Mouse (Mus musculus): ENCODE results near the gene Efcab8. TPM values are rescaled to one million over a fixed set of nuclear protein-coding genes. Genes with fewer than 3 reads are reported as not detected.
"Not testable (repeated sequence)": the region's sequence is repeated elsewhere in the genome, so short reads cannot be mapped to it uniquely, and the experiment has no call there.

Efcab8 gene
- polyA plus RNA-seq, 1 experiment = 0.01 TPM

DNA sequence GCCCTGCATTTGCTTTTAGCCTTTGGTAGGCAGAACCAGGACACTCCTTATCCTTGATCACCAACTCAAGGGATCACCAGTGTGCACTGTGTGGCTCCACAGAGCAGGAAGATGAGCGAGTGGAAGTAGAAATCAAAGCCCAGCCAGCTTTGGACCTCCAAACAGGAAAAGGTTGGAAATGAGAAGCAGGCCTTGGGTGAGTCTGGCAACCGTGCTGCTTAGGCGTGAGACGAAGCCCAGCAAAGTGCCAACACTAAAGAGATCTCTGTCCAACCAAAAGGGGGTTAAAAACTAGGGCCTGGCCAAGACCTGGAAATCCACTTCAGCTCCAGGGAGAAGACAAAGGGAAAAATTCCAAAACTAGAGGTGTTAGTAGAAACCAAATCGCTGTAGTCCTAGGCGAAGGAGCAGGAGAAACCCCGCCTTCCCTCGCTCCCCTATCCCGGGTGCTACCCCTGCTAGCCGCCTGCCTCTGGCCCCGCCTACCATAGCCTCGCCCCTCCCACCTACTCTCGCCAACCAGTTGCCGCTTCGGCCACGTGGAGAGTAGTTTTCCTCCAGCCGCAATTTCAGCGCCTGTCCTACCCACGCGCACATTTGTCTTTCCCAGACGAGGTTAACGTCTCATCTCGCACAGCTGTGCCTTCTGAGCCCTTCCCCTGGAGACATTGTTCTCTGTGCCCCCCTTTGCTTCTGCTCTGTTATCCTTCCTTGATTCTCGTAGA is 931 bp upstream of the Efcab8 start:
- no peak overlapping the region for H3ac ChIP-seq (ENCODE audit: control insufficient read depth, insufficient read length, low read depth)
- no peaks in the 10 kb centered on the region for H3K27me3 ChIP-seq (ENCODE audit: control insufficient read depth, insufficient read depth, insufficient read length)
- no peak overlapping the region for H3K4me3 ChIP-seq (ENCODE audit: insufficient read depth, poor library complexity, severe bottlenecking)
- peaks cover 12% of the 10 kb centered on the region for H3K36me3 ChIP-seq (ENCODE audit: control insufficient read depth, insufficient read depth)
- TF ChIP-seq USF1 (IDR thresholded peaks at IDR 0.05; ENCODE audit: low read depth) (no peak), MYOD1 (IDR thresholded peaks at IDR 0.05; ENCODE audit: control insufficient read depth, insufficient read length, low read depth) (no peak), MYOG (IDR thresholded peaks at IDR 0.05; ENCODE audit: control insufficient read depth, extremely low read depth, insufficient read length) (no peak)
- H3K79me3 ChIP-seq (ENCODE audit: low read depth) = no peaks in the 10 kb centered on the region
- H3K79me2 ChIP-seq (ENCODE audit: control insufficient read depth, insufficient read depth) = no peaks in the 10 kb centered on the region

DNA sequence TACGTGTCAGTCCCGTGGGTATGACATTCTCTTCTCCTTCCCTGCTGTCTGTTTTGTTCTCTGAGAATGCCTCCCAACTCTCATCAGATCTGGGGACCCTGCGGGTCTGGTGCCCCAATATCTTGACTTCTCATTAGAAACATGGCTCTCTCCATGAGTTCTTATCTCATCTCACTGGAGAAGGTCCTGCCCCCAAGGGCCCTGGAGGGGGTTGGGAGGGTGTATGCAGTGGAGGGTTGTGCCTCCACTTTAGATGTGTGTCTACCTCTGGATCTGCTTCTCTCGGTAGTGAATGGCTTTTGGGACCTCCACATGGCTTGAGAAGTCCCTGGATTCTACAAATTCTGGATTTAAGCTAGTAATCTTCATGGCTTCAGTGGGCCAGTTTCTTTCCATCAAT is 1.4 kb downstream of the Efcab8 start:
- Histone ChIP-seq H3K36me3 (ENCODE audit: control insufficient read depth, insufficient read depth) (peaks cover 6% of the 10 kb centered on the region), H3K4me3 (ENCODE audit: insufficient read depth, poor library complexity, severe bottlenecking) (no peak overlapping the region), H3K27me3 (ENCODE audit: control insufficient read depth, insufficient read depth, insufficient read length) (no peaks in the 10 kb centered on the region), H3K79me3 (ENCODE audit: low read depth) (no peaks in the 10 kb centered on the region), H3K79me2 (ENCODE audit: control insufficient read depth, insufficient read depth) (no peaks in the 10 kb centered on the region), H3ac (ENCODE audit: control insufficient read depth, insufficient read length, low read depth) (no peak overlapping the region)
- TF ChIP-seq FOSL1 (IDR thresholded peaks at IDR 0.05; ENCODE audit: insufficient read depth, low read length, poor library complexity, severe bottlenecking) = no peak
- TF ChIP-seq CTCF (IDR thresholded peaks at IDR 0.05; ENCODE audit: control insufficient read depth, insufficient read depth, insufficient read length) = no peak
- TF ChIP-seq MYOD1 (IDR thresholded peaks at IDR 0.05; ENCODE audit: control insufficient read depth, insufficient read length, low read depth) = no peak
- TF ChIP-seq USF1 (IDR thresholded peaks at IDR 0.05; ENCODE audit: low read depth) = no peak
- TF ChIP-seq MAX (IDR thresholded peaks at IDR 0.05) = no peak
- no peak for TF ChIP-seq MYOG (IDR thresholded peaks at IDR 0.05; ENCODE audit: control insufficient read depth, extremely low read depth, insufficient read length)
- TF ChIP-seq CEBPB (IDR thresholded peaks at IDR 0.05; ENCODE audit: low read depth) = no peak

DNA sequence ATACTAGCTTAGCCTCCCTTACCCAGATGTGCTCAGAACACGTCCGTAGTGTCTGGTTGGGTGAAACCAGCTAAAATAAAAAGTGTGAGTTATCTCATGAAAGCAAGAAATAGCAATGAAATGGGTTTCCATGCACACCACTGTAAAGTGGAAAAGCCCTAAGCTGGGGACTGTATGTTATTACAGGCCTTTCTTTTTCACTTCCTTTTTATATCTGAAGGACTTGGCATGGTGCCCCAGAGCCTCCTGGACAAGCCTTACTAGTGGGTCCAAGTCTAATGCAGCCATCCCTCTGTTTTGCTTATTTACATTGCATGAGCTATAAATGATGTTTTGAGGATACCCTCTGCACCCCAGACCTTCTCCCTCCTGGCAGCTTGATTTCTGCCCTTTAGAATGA is 4.9 kb downstream of the Efcab8 start:
- H3K79me2 ChIP-seq (ENCODE audit: control insufficient read depth, insufficient read depth) = no peaks in the 10 kb centered on the region
- no peak for TF ChIP-seq FOSL1 (IDR thresholded peaks at IDR 0.05; ENCODE audit: insufficient read depth, low read length, poor library complexity, severe bottlenecking)
- TF ChIP-seq MYOG (IDR thresholded peaks at IDR 0.05; ENCODE audit: control insufficient read depth, extremely low read depth, insufficient read length) = no peak
- no peak for TF ChIP-seq CTCF (IDR thresholded peaks at IDR 0.05; ENCODE audit: control insufficient read depth, insufficient read depth, insufficient read length)
- no peak for TF ChIP-seq USF1 (IDR thresholded peaks at IDR 0.05; ENCODE audit: low read depth)
- no peak for TF ChIP-seq MAX (IDR thresholded peaks at IDR 0.05)
- no peak overlapping the region for H3ac ChIP-seq (ENCODE audit: control insufficient read depth, insufficient read length, low read depth)
- no peak overlapping the region for H3K4me3 ChIP-seq (ENCODE audit: insufficient read depth, poor library complexity, severe bottlenecking)
- no peaks in the 10 kb centered on the region for H3K27me3 ChIP-seq (ENCODE audit: control insufficient read depth, insufficient read depth, insufficient read length)
- no peaks in the 10 kb centered on the region for H3K36me3 ChIP-seq (ENCODE audit: control insufficient read depth, insufficient read depth)
- H3K79me3 ChIP-seq (ENCODE audit: low read depth) = no peaks in the 10 kb centered on the region

DNA sequence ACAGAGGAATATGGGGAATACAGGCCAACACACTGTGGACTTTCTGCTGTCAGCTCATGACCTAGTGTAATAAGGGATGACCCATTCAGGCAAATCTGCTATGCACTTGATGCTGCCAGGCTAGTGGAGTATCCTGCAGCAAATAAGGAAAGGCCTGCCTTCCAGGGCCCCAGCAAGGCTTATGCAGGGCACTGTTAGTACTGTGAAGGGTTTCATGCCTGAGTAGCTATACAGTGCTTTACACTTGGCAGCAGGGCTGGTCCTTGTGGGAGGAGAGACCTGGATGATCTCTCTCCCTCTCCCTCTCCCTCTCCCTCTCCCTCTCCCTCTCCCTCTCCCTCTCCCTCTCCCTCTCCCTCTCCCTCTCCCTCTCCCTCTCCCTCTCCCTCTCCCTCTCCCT is 13.6 kb downstream of the Efcab8 start:
- Histone ChIP-seq H3K27me3 (ENCODE audit: control insufficient read depth, insufficient read depth, insufficient read length) (no peaks in the 10 kb centered on the region), H3K79me2 (ENCODE audit: control insufficient read depth, insufficient read depth) (no peaks in the 10 kb centered on the region), H3K79me3 (ENCODE audit: low read depth) (no peaks in the 10 kb centered on the region), H3K4me3 (ENCODE audit: insufficient read depth, poor library complexity, severe bottlenecking) (no peak overlapping the region), H3K36me3 (ENCODE audit: control insufficient read depth, insufficient read depth) (no peaks in the 10 kb centered on the region), H3ac (ENCODE audit: control insufficient read depth, insufficient read length, low read depth) (no peak overlapping the region)
- TF ChIP-seq USF1 (IDR thresholded peaks at IDR 0.05; ENCODE audit: low read depth) = no peak
- TF ChIP-seq FOSL1 (IDR thresholded peaks at IDR 0.05; ENCODE audit: insufficient read depth, low read length, poor library complexity, severe bottlenecking) = no peak
- no peak for TF ChIP-seq MYOG (IDR thresholded peaks at IDR 0.05; ENCODE audit: control insufficient read depth, extremely low read depth, insufficient read length)
- no peak for TF ChIP-seq MAX (IDR thresholded peaks at IDR 0.05)
- no peak for TF ChIP-seq MYOD1 (IDR thresholded peaks at IDR 0.05; ENCODE audit: control insufficient read depth, insufficient read length, low read depth)
- TF ChIP-seq CEBPB (IDR thresholded peaks at IDR 0.05; ENCODE audit: low read depth) = no peak
- no peak for TF ChIP-seq CTCF (IDR thresholded peaks at IDR 0.05; ENCODE audit: control insufficient read depth, insufficient read depth, insufficient read length)

DNA sequence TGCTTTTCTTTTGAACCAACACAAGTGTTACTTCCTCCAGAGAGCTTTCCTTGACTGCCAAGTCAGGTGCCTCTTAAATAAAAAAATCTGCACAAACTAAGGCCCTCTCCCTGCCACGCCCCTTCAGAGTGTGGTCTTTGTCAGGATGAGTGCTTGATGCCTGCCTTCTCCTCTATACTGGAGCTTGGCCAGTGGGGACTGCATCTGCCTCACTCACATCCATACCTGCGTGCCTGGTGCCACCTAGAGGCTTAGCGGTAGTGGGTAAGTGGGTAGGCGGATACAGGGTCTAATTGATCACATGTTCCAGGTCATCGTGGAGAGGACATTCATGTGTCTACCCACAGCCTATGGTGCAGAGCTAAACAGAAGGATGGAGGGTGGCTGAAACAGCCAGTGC is 15.4 kb downstream of the Efcab8 start:
- no peaks in the 10 kb centered on the region for H3K36me3 ChIP-seq (ENCODE audit: control insufficient read depth, insufficient read depth)
- no peak overlapping the region for H3K4me3 ChIP-seq (ENCODE audit: insufficient read depth, poor library complexity, severe bottlenecking)
- no peaks in the 10 kb centered on the region for H3K27me3 ChIP-seq (ENCODE audit: control insufficient read depth, insufficient read depth, insufficient read length)
- H3K79me2 ChIP-seq (ENCODE audit: control insufficient read depth, insufficient read depth) = no peaks in the 10 kb centered on the region
- H3K79me3 ChIP-seq (ENCODE audit: low read depth) = no peaks in the 10 kb centered on the region
- TF ChIP-seq MAX (IDR thresholded peaks at IDR 0.05) = no peak
- TF ChIP-seq CTCF (IDR thresholded peaks at IDR 0.05; ENCODE audit: control insufficient read depth, insufficient read depth, insufficient read length) = no peak
- no peak for TF ChIP-seq MYOG (IDR thresholded peaks at IDR 0.05; ENCODE audit: control insufficient read depth, extremely low read depth, insufficient read length)
- no peak overlapping the region for H3ac ChIP-seq (ENCODE audit: control insufficient read depth, insufficient read length, low read depth)

DNA sequence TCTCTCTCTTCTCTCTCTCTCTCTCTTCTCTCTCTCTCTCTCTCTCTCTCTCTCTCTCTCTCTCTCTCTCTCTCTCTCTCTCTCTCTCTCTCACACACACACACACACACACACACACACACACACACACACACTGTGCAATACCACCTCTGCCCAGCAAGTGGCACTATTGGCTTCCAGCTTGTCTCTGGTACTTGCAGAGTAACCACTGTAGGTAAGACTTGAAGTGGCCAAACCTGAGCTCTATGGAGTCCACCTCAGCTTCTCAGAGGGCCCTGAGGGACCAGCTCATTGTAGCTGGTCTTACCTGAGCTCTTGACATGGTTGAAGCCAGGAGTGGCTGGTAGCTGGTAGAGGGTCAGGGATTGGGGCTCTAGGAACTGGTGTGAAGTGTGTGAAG is 27.7 kb downstream of the Efcab8 start:
- not testable (repeated sequence) for H3K79me3 ChIP-seq (ENCODE audit: low read depth)
- H3K27me3 ChIP-seq (ENCODE audit: control insufficient read depth, insufficient read depth, insufficient read length) = peaks cover 14% of the 10 kb centered on the region

More for the DNA sequence above, 27.7 kb downstream of the Efcab8 start:
- H3K79me2 ChIP-seq (ENCODE audit: control insufficient read depth, insufficient read depth); H3ac ChIP-seq (ENCODE audit: control insufficient read depth, insufficient read length, low read depth); H3K36me3 ChIP-seq (ENCODE audit: control insufficient read depth, insufficient read depth); H3K4me3 ChIP-seq (ENCODE audit: insufficient read depth, poor library complexity, severe bottlenecking): not testable (repeated sequence)

Measured in C2C12 (cell line).